Mouse (Mus musculus) mouse embryonic stem cell (cell line): Measurements from ENCODE around the gene Acaa1b.

Source experiments
- in situ Hi-C, 2 experiments: fragments of 300-500 bp; cut with MboI; formaldehyde crosslinking; loops; 1 replicate in 1 of 2; 3 replicates in 1 of 2; pipeline ENCODE4 v1.14.3; 2019 to 2020; ENCODE audit warnings: low sequenced_read_pairs in 2 of 2, low pct_unique_long_range_greater_than_20kb in 1 of 2, mixed read lengths in 1 of 2; ENCODE audit not compliant: unreplicated experiment in 1 of 2

The Acaa1b gene

DNA sequence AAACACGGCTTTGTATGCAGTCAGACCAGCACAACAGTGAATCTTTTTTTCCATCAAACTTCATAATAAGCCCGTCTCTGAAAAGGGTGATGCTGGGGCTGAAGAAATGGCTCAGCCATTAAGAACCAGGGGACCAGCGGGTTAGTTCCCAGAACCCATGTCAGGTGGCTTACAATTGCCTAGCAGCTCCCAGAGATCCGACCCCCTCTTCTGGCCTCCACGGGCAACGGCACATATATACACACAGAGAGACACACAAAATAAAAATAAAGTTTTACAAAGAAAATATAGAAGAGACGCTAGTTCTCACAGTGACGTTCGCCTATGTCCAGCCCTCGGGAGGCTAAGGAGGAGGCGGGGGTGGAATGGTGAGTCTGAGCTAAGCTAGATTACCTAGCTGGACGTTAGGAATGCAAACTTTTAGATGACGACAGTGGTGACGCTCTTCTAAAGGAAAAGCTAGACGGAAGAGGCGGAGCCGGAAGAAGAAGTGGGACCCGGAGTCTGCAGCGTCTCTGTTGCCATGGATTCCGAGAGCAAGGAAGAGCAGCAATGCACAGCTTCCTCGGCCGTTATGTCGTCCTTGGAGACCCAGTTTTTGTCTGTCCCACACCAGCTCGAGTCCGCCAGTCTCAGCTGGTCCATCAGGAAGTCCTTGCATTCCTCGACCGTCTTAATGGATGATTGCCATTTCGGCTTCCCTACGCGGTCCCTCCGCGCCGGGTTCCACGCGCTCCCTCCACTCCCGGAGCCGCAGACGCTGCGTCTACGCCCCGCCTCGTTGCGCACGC, 54.7 kb downstream of the Acaa1b start, which contains the start of gene Dlec1:
TSS of gene Dlec1 (plus strand) at position 487 of the 791 bp plus-strand sequence.
- in situ Hi-C loops, result loop anchor here in 1 of 2 experiments (10.0 kb wide), 1 partner anchor 93 kb away; no protein-coding TSS in a partner anchor

DNA sequence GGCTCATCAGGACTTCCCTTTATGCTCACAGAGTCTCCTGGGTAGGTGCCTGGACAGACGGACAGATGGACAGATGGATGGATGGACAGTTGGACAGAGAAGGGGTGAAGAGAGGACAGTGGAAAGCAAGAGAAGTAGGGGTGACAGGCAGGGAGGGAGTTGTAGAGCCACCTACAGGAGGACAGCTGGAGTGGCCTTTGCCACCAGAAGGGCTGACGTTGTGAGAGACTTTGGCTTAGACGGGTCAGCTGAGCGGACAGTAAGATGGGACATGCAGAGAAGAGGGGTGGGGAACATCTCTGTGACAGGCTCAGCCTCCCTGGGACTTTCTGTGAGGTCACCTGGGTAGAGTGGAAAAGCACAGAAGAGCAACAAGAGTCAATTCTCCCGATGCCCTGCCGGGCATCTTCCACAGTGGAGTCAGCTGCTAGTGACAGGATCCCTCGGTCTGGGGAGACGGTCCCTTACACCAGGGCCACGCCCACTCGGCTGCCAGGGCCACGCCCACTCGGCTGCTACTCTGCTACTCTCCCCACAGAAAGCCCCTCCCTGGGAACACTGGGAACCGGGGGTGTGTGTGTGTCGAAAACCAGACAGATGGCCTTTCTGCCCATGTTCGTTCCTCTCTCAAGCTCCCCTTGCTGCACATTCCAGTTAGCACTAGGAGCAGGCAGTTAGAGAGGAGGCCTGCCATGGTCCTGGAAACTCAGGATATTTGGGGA, 56.6 kb downstream of the Acaa1b start:
- in situ Hi-C loops, result loop anchor here in 1 of 2 experiments (10.0 kb wide), 1 partner anchor 94 kb away; no protein-coding TSS in a partner anchor
